Mouse (Mus musculus): Measurements from ENCODE around the gene Aaed1. TPM values are rescaled to one million over a fixed set of nuclear protein-coding genes. Genes with fewer than 3 reads are reported as not detected.

Gene Aaed1
- polyA plus RNA-seq, 1 experiment from 2014 or later: 89.2 TPM

- DNase-seq (ENCODE audit: low spot score) (no peak), ATAC-seq (no peak)
- Histone ChIP-seq H3K27me3 (replicated peaks; ENCODE audit: insufficient read depth, low read length) (no peaks in the 10 kb centered on the region), H3K9ac (replicated peaks; ENCODE audit: low read depth) (no peak overlapping the region), H3K4me3 (ENCODE audit: low read depth, low read length) (peak overlapping the region; percentile 84; the same call in 1 of the 2 replicates), H3K27ac (ENCODE audit: low read length) (peak overlapping the region; percentile 2; the same call in 1 of the 2 replicates), H3K36me3 (ENCODE audit: insufficient read depth, low read length) (peaks cover 8% of the 10 kb centered on the region), H3K9me3 (ENCODE audit: low read length) (no peaks in the 10 kb centered on the region), H3K4me2 (replicated peaks; ENCODE audit: low read depth, low read length) (peak overlapping the region; percentile 68), H3K4me1 (ENCODE audit: insufficient read depth, low read depth, low read length) (peaks cover 7% of the 10 kb centered on the region)
- TF ChIP-seq CTCF (IDR thresholded peaks at IDR 0.05) (no peak), EP300 (IDR thresholded peaks at IDR 0.05) (no peak)
- 0% methylated on average over 2 of the region's 2 CpGs for WGBS
Measured at GRCm38 (mm10) chr13:64312916-64313289, 393 bp upstream of the Aaed1 start.

- Histone ChIP-seq H3K4me1 (ENCODE audit: insufficient read depth, low read depth, low read length) (peaks cover 7% of the 10 kb centered on the region), H3K9ac (replicated peaks; ENCODE audit: low read depth) (no peak overlapping the region), H3K4me3 (ENCODE audit: low read depth, low read length) (peak overlapping the region; percentile 84), H3K4me2 (replicated peaks; ENCODE audit: low read depth, low read length) (peak overlapping the region; percentile 68), H3K27me3 (replicated peaks; ENCODE audit: insufficient read depth, low read length) (no peaks in the 10 kb centered on the region), H3K9me3 (ENCODE audit: low read length) (no peaks in the 10 kb centered on the region), H3K36me3 (ENCODE audit: insufficient read depth, low read length) (peaks cover 18% of the 10 kb centered on the region), H3K27ac (ENCODE audit: low read length) (peak overlapping the region; percentile 96)
- DNase-seq (ENCODE audit: low spot score) (peak; percentile 80), ATAC-seq (peak; percentile 15)
- TF ChIP-seq CTCF (IDR thresholded peaks at IDR 0.05): no peak
- peak; percentile 81 for TF ChIP-seq EP300 (IDR thresholded peaks at IDR 0.05)
- WGBS: 3% methylated on average over 1 of the region's 1 CpGs
Measured at GRCm38 (mm10) chr13:64311266-64311665, 1.2 kb downstream of the Aaed1 start.

DNA sequence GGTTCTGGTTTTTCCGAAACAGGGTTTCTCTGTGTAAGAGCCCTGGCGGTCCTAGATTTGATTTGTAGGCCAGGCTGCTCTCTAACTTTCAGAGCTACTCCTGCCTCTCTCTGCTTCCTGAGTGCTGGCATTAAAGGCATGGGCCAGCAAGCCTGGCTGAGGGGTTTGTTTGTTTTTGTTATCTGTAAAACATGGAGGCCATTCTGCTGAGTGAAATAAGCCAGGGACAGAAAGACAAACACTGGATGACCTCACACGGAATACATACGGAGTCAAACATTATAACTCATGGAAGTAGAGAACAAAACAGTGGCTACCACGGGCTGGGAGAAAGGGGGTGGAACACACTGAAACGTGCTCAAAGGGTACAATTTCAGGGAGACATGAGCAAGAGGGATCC, 1.9 kb downstream of the Aaed1 start:
- peak; percentile 51 for DNase-seq (ENCODE audit: low spot score)
- peak overlapping the region; percentile 96 for H3K27ac ChIP-seq (ENCODE audit: low read length)
- whole genome bisulfite sequencing: 24% methylated on average over 6 of the region's 6 CpGs
- H3K9ac ChIP-seq (replicated peaks; ENCODE audit: low read depth): no peak overlapping the region
- H3K27me3 ChIP-seq (replicated peaks; ENCODE audit: insufficient read depth, low read length): no peaks in the 10 kb centered on the region
- peak overlapping the region; percentile 68 for H3K4me2 ChIP-seq (replicated peaks; ENCODE audit: low read depth, low read length)
- ATAC-seq: no peak
- H3K9me3 ChIP-seq (ENCODE audit: low read length): no peaks in the 10 kb centered on the region
- peaks cover 18% of the 10 kb centered on the region for H3K36me3 ChIP-seq (ENCODE audit: insufficient read depth, low read length)
- TF ChIP-seq CTCF (IDR thresholded peaks at IDR 0.05): no peak
- TF ChIP-seq EP300 (IDR thresholded peaks at IDR 0.05): no peak
- peak overlapping the region; percentile 84; the same call in 1 of the 2 replicates for H3K4me3 ChIP-seq (ENCODE audit: low read depth, low read length)
- peaks cover 7% of the 10 kb centered on the region for H3K4me1 ChIP-seq (ENCODE audit: insufficient read depth, low read depth, low read length)

DNA sequence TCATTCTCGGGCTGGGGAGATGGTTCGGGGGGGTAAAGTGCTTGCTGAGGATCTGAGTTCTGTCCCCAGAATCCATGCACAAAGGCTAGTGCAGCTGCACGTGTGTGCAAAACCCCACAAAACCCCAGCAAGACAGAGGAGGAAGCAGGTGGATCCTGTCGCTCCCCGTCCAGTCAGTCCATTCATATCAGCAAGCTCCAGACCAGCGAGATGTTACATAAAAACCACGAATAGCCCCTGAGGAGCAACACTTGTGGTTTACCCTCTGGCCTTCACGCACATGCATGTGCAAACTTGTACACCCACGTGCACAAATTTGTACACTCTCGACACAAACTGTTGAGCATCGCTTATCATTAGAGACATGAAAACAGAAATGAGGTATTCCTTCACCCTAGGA, 2.7 kb downstream of the Aaed1 start:
- 40% methylated on average over 11 of the region's 11 CpGs for WGBS
- Histone ChIP-seq H3K4me1 (ENCODE audit: insufficient read depth, low read depth, low read length) (peaks cover 7% of the 10 kb centered on the region), H3K4me3 (ENCODE audit: low read depth, low read length) (no peak overlapping the region), H3K27me3 (replicated peaks; ENCODE audit: insufficient read depth, low read length) (no peaks in the 10 kb centered on the region), H3K4me2 (replicated peaks; ENCODE audit: low read depth, low read length) (peak overlapping the region; percentile 68), H3K36me3 (ENCODE audit: insufficient read depth, low read length) (peaks cover 20% of the 10 kb centered on the region), H3K9me3 (ENCODE audit: low read length) (no peaks in the 10 kb centered on the region), H3K27ac (ENCODE audit: low read length) (peak overlapping the region; percentile 96; the same call in 1 of the 2 replicates), H3K9ac (replicated peaks; ENCODE audit: low read depth) (no peak overlapping the region)
- TF ChIP-seq EP300 (IDR thresholded peaks at IDR 0.05) (no peak), CTCF (IDR thresholded peaks at IDR 0.05) (no peak)
- DNase-seq (ENCODE audit: low spot score) (no peak), ATAC-seq (no peak)

GRCm38 (mm10) chr13:64309036-64309435, 3.5 kb downstream of the Aaed1 start:
- ATAC-seq (no peak), DNase-seq (ENCODE audit: low spot score) (peak; percentile 51)
- H3K4me3 ChIP-seq (ENCODE audit: low read depth, low read length): no peak overlapping the region
- peaks cover 7% of the 10 kb centered on the region for H3K4me1 ChIP-seq (ENCODE audit: insufficient read depth, low read depth, low read length)
- H3K36me3 ChIP-seq (ENCODE audit: insufficient read depth, low read length): peaks cover 27% of the 10 kb centered on the region
- no peak overlapping the region for H3K4me2 ChIP-seq (replicated peaks; ENCODE audit: low read depth, low read length)
- TF ChIP-seq EP300 (IDR thresholded peaks at IDR 0.05): no peak
- TF ChIP-seq CTCF (IDR thresholded peaks at IDR 0.05): peak; percentile 36; the same call in 1 of the 2 replicates
- H3K9ac ChIP-seq (replicated peaks; ENCODE audit: low read depth): no peak overlapping the region
- H3K27me3 ChIP-seq (replicated peaks; ENCODE audit: insufficient read depth, low read length): no peaks in the 10 kb centered on the region
- no peaks in the 10 kb centered on the region for H3K9me3 ChIP-seq (ENCODE audit: low read length)
- H3K27ac ChIP-seq (ENCODE audit: low read length): no peak overlapping the region
- WGBS: 40% methylated on average over 5 of the region's 5 CpGs

DNA sequence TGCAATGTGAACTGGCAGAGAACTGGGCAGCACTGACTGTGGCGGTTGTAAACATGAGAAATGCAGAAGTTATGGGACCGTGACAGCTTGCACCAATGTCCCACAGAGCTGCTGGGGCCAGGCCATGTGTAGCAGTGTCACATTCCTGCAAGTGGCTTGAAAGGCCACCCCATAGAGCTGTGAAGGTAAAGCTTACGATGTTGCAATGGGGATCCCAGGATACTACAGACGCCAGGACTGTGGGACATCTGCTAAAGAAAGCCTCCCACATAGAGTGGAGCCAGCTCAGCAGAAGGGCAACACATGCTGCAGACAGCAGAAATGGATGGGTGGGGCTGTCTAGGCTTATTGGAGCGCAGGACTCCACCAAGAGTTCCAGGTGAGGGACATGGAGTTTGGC, 5.0 kb downstream of the Aaed1 start:
- no peak for TF ChIP-seq CTCF (IDR thresholded peaks at IDR 0.05)
- no peak for TF ChIP-seq EP300 (IDR thresholded peaks at IDR 0.05)
- Histone ChIP-seq H3K36me3 (ENCODE audit: insufficient read depth, low read length) (peaks cover 33% of the 10 kb centered on the region), H3K4me1 (ENCODE audit: insufficient read depth, low read depth, low read length) (peaks cover 7% of the 10 kb centered on the region), H3K9ac (replicated peaks; ENCODE audit: low read depth) (no peak overlapping the region), H3K4me2 (replicated peaks; ENCODE audit: low read depth, low read length) (no peak overlapping the region), H3K9me3 (ENCODE audit: low read length) (no peaks in the 10 kb centered on the region), H3K27me3 (replicated peaks; ENCODE audit: insufficient read depth, low read length) (no peaks in the 10 kb centered on the region), H3K27ac (ENCODE audit: low read length) (no peak overlapping the region), H3K4me3 (ENCODE audit: low read depth, low read length) (no peak overlapping the region)
- no peak for DNase-seq (ENCODE audit: low spot score)
- 83% methylated on average over 5 of the region's 5 CpGs for WGBS
- ATAC-seq: no peak

DNA sequence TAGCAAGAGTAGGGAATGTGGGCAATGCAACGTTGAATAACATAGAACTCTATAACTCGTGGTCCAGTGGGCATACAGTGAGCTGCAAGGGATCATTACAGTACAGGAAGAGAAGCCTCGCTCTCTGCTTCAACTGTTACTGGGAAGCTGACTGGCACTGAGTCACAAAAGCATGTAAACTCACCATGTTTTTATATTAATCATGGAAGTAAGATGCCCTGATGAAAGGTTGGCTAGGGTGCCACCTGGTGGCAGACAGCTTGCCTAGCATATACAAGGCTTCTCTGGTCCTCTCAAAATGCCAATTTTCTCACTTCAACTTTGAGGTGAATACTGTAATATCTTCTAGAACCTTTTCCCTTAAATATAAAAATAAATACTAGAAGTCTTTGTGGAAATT, 6.4 kb downstream of the Aaed1 start:
- TF ChIP-seq EP300 (IDR thresholded peaks at IDR 0.05) (no peak), CTCF (IDR thresholded peaks at IDR 0.05) (peak; percentile 89)
- Histone ChIP-seq H3K9ac (replicated peaks; ENCODE audit: low read depth) (no peak overlapping the region), H3K4me1 (ENCODE audit: insufficient read depth, low read depth, low read length) (peaks cover 7% of the 10 kb centered on the region), H3K27ac (ENCODE audit: low read length) (no peak overlapping the region), H3K9me3 (ENCODE audit: low read length) (no peaks in the 10 kb centered on the region), H3K4me2 (replicated peaks; ENCODE audit: low read depth, low read length) (no peak overlapping the region), H3K27me3 (replicated peaks; ENCODE audit: insufficient read depth, low read length) (no peaks in the 10 kb centered on the region), H3K36me3 (ENCODE audit: insufficient read depth, low read length) (peaks cover 33% of the 10 kb centered on the region), H3K4me3 (ENCODE audit: low read depth, low read length) (no peak overlapping the region)
- peak; percentile 84 for DNase-seq (ENCODE audit: low spot score)
- peak; percentile 54 for ATAC-seq
- 60% methylated on average over 3 of the region's 3 CpGs for WGBS

Measured in lung, postnatal 0 days (tissue).